Mouse (Mus musculus): ENCODE measurements at regions not wholly inside any gene's neighbourhood (a gene's known extent, or its start where the extent isn't known, plus 50 kb on each side); places are given as distances from the start of the nearest gene placed in this dataset.

DNA sequence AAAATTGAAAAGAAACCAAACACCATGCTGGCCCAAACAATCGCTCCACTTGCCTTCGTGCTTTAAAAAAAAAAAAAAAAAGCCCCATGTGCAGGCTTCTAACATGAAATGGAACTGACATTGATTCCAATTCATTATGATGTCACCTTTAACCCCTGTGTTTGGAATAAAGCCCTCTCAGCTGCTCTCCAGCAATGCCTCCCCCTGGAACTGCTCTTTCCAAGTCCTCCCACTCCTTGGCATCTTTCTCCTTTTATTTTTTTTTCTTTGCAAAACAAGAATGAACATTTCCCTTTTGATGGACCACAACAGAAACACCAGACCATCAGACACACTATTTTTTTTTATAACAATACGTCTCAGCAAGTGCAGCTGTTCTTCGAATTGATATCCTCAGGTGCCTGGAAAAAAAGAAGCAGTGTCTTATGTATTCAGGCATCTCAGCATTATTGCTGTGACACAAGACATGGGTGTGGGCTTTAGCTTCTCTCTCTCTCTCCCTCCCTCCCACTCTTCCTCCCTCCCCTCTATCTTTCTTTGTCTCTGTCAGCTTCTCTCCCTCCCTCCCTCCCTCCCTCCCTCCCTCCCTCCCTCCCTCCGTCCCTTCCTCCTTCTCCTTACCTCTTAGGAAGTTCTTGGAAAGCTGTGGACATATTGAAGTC, 152.3 kb upstream of the Pitrm1 start:
- peak; percentile 42 for DNase-seq (ENCODE audit: inconsistent ontology term)

DNA sequence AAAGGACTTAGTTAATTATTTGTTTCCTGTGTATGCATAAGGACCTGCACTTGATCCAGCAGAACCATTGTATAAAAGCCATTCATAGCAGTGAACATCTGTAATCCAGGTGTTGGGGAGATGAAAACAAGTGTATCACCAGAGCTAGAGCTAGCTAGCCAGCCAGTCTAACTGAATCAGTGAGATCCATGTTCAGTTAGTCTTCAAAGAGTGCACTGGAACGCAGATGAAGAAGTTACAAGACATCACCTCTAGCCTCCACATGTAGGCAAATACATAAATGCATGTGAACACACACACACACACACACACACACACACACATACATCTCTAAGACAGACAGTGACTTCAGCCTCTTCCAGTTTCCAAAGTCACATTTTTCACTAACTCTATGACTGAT, 150.3 kb upstream of the Pitrm1 start:
- DNase-seq (ENCODE audit: inconsistent ontology term): no peak

GRCm38 (mm10) chr13:6431821-6432220, 116.1 kb upstream of the Pitrm1 start:
- DNase-seq (ENCODE audit: inconsistent ontology term): no peak

- DNase-seq (ENCODE audit: inconsistent ontology term): peak; percentile 75
Measured at GRCm38 (mm10) chr13:6446976-6447375, 101.0 kb upstream of the Pitrm1 start.

- no peak for DNase-seq (ENCODE audit: inconsistent ontology term)
Measured at GRCm38 (mm10) chr13:6461363-6461762, 86.6 kb upstream of the Pitrm1 start.

GRCm38 (mm10) chr13:6465911-6466419, 82.0 kb upstream of the Pitrm1 start:
- DNase-seq (ENCODE audit: inconsistent ontology term): no peak

DNA sequence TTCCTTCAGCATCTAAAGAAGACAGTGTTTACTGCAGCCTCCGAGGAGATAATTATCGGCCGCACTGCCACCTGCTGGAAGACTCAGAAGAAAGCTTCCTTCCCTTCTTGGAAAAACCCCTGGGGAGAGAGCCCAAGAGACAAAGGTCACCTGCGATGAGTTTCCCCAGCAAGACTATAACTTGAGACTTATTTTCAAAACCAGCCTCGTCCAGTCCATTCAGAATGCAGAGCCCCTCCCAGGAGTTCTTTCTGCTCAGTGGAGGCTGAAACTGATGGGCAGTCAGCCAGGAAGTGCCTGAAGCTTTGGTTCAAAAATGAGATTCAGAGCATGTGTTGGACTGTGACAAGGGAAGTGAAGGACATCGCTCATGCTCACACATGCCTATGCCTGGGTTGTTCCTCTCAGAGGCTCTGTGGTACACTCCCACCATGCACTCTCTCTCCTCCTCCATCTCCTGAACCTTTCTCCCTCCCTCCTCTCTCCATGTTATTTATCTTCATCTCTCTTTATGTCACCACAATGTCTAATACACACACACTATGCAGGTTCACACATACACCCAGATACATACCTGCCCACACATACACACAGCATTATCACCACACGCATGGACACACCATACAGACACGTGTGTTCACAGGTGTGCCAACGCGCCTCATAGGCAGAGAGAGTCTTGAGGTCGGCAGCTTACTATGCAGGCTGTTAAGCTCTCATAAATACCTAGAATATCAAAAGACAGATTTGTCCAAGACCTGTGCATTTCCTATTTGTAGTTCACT, 78.3 kb upstream of the Pitrm1 start:
- peak; percentile 64 for DNase-seq (ENCODE audit: inconsistent ontology term)

DNA sequence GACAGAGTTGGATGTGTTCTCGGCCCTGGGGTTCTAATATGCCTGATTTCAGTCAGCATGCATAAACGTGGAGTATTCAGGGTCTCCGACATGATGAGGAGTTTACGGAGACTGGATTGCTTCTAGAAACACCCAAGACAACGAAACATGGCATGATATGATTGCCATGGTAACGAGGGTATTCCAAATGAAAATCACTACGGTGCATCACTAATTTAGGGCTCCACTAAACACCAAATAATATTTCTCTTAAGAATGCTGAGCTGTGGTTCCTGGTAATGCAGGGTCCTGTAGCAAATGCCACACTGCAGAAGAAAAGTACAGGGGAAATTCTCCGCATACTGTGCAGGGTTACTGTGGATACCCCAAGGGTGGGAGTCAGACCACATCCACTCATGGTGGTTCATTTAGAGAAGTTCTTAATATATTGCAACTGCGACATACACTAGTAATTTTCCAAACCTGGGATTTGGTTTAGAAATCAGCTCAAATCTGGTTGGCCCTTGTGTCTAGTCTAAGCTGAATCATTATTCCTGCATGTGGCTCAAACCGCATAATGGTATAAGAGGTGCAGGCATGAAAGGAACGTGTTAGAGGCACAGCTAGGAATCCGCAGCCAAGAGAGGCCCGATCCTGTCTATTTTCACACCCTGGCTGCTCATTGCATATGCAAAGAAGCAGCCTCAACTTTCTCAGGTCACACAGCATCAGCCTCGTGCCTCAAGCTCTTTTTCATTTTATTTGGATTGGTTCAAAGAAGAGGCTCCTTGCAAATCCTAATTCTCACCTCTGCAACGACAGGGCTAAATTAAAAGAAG, 77.5 kb upstream of the Pitrm1 start:
- DNase-seq (ENCODE audit: inconsistent ontology term): no peak

DNA sequence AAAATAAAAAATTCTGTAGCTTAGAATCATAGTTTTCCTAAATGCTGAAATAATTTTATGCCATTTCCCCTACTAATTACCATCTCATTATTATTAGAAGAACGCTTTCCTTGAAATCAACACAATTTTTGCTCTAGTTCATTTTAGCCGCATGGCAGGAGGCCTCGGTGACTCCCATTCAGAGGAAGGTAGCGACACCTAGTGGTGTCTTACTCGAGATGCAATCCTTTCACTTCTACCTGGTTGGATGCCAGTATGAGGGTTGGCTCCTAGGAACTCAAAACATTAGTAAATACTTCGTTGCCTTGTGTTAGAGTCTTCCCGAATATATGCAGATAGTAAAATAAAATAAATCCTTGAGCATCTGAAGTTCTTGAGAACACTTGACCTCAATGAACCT, 76.3 kb upstream of the Pitrm1 start:
- DNase-seq (ENCODE audit: inconsistent ontology term): peak; percentile 60

- no peak for DNase-seq (ENCODE audit: inconsistent ontology term)
Measured at GRCm38 (mm10) chr13:6473401-6474190, 74.4 kb upstream of the Pitrm1 start.

DNA sequence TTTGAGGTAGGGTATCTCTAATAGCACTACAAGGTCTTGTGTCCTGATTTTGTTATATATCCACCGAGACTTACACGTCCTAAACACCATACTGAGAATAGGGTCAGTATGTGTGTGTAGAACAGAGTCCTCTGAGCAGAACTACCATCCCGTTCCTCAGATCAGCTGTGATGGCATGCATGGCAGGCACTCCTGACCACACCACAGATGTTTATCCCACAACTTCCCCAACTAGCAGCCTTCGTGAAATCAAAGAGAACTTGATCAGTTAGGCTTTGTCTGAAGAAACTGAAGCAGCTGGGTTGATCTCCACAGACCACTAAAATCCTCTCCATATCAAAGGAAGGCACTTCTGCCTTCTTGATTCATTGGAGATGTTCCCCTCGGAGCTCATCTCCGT, 68.3 kb upstream of the Pitrm1 start:
- no peak for DNase-seq (ENCODE audit: inconsistent ontology term)

DNA sequence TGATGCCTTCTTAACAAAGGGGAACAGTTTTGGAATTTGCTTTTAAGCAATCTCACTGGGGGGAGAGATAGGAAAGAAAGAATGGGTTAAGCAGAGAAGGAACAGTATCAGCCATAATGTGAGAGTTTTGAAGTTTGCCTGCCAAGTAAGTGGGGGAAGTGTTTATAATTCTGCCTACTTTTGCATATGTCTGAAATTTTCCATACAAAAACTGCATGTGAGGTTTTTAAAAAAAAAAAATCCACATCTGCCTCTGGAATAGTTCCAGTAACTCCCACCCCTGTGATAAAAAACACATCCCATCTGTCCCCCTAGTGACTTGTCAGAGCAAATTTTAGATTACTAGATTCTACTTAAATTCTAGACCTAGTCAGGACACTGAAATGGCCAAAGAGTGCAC, 63.5 kb upstream of the Pitrm1 start:
- no peak for DNase-seq (ENCODE audit: inconsistent ontology term)

- no peak for DNase-seq (ENCODE audit: inconsistent ontology term)
Measured at GRCm38 (mm10) chr13:6487837-6488236, 60.1 kb upstream of the Pitrm1 start.

GRCm38 (mm10) chr13:6492916-6493619, 54.9 kb upstream of the Pitrm1 start:
- no peak for DNase-seq (ENCODE audit: inconsistent ontology term)

Measured in Muller cell, postnatal 12 days (primary cell).